Mouse (Mus musculus) spleen, adult 18-20 months (tissue): ENCODE data around the gene Thbs3.
A peak's percentile ranks its signal among the peaks of the same experiment; 100 is the strongest.
"Not testable (repeated sequence)": the region's sequence is repeated elsewhere in the genome, so short reads cannot be mapped to it uniquely, and the experiment has no call there.

ENCODE experiments used
- DNase-seq, 2 experiments: peaks; one replicate each; pipeline ENCODE4 v3.0.0; 2022; ENCODE audit warnings: mixed read lengths in 2 of 2

Thbs3 gene

GRCm38 (mm10) chr3:89199839-89200238 is 15.1 kb upstream of the Thbs3 start:
- no peak for DNase-seq

GRCm38 (mm10) chr3:89202253-89203141 is 12.5 kb upstream of the Thbs3 start, which contains the start of gene Gba:
Gene Gba, plus strand, starts transcription at chr3:89202928.
- DNase-seq = peak; percentile 67 to 81

- no peak for DNase-seq
Measured at GRCm38 (mm10) chr3:89203142-89203514, 11.9 kb upstream of the Thbs3 start.

- no peak for DNase-seq
Measured at GRCm38 (mm10) chr3:89206079-89206478, 8.9 kb upstream of the Thbs3 start.

- no peak for DNase-seq
Measured at GRCm38 (mm10) chr3:89206695-89207094, 8.3 kb upstream of the Thbs3 start.

GRCm38 (mm10) chr3:89208075-89208657 is 6.8 kb upstream of the Thbs3 start:
- DNase-seq = no peak

- no peak for DNase-seq
Measured at GRCm38 (mm10) chr3:89208736-89209135, 6.2 kb upstream of the Thbs3 start.

- no peak for DNase-seq
Measured at GRCm38 (mm10) chr3:89209731-89210130, 5.2 kb upstream of the Thbs3 start.

- DNase-seq = no peak
Measured at GRCm38 (mm10) chr3:89210162-89210561, 4.8 kb upstream of the Thbs3 start.

- DNase-seq = no peak
Measured at GRCm38 (mm10) chr3:89210731-89211130, 4.2 kb upstream of the Thbs3 start.

- DNase-seq = peak; percentile 82 to 89
Measured at GRCm38 (mm10) chr3:89213803-89214530, 1.0 kb upstream of the Thbs3 start.

- DNase-seq = peak; percentile 66 to 82
Measured at GRCm38 (mm10) chr3:89215853-89216252, 873 bp downstream of the Thbs3 start.

GRCm38 (mm10) chr3:89216407-89216806 is 1.4 kb downstream of the Thbs3 start:
- not testable (repeated sequence) for DNase-seq

GRCm38 (mm10) chr3:89218271-89218670 is 3.3 kb downstream of the Thbs3 start:
- DNase-seq = no peak

GRCm38 (mm10) chr3:89219546-89219945 is 4.6 kb downstream of the Thbs3 start:
- no peak for DNase-seq

GRCm38 (mm10) chr3:89221167-89221566 is 6.2 kb downstream of the Thbs3 start:
- no peak for DNase-seq

GRCm38 (mm10) chr3:89224796-89225195 is 9.8 kb downstream of the Thbs3 start:
- no peak for DNase-seq

- no peak for DNase-seq
Measured at GRCm38 (mm10) chr3:89225321-89225815, 10.4 kb downstream of the Thbs3 start.

GRCm38 (mm10) chr3:89225918-89226317 is 10.9 kb downstream of the Thbs3 start:
- DNase-seq = no peak

GRCm38 (mm10) chr3:89226361-89226760 is 11.4 kb downstream of the Thbs3 start:
- DNase-seq = no peak

GRCm38 (mm10) chr3:89226900-89227299 is 11.9 kb downstream of the Thbs3 start, which contains the start of gene Mtx1:
Gene Mtx1, minus strand, starts transcription at chr3:89227088.
- no peak for DNase-seq

- peak in 1 of 2 experiments; percentile 43 for DNase-seq
Measured at GRCm38 (mm10) chr3:89227307-89228179, 12.6 kb downstream of the Thbs3 start.
